ENCODE assay signal across 24 mouse cellular contexts in genomic region chr5:119059223-119059622, GRCm38 (mm10).
DNase-seq lines count a peak whose midpoint lies in the region; ATAC-seq lines count a peak whose summit lies in the region.
"Had no signal": no experiment of that assay in that cellular context is flagged by ENCODE, and none has a peak within 500 bp of the region (broad histone marks: within the 10 kb centered on the region; RNA-seq: fewer than 3 reads in every experiment).

No protein-coding gene starts in this region.

- no peak for DNase-seq in heart, postnatal 10 days
- DNase-seq in kidney, adult 11 months: no peak
- no peak for DNase-seq in lung, postnatal 10 days
- DNase-seq: adrenal gland, postnatal 25 days; cerebellum, adult 9-10 months; gastrocnemius, postnatal 10 days; retina, postnatal 1 day; right cerebral cortex, postnatal 25 days; spleen, adult 18-20 months had no signal

- H3K4me1 ChIP-seq in heart, embryonic 15.5 days (replicated peaks): peaks cover 9% of the 10 kb centered on the region
- peaks cover 16% of the 10 kb centered on the region for H3K4me1 ChIP-seq in kidney, embryonic 16.5 days (ENCODE audit: insufficient read depth, low read length)
- peaks cover 7% of the 10 kb centered on the region; the same call in 1 of the 2 replicates for H3K4me1 ChIP-seq in lung, embryonic 15.5 days
- H3K4me1 ChIP-seq: liver, embryonic 15.5 days had no signal

- ATAC-seq in heart, embryonic 15.5 days (replicated peaks; ENCODE audit: insufficient number of reproducible peaks, insufficient read depth, low FRiP score, low read depth): no peak
- ATAC-seq in kidney, embryonic 16.5 days (ENCODE audit: low FRiP score, low TSS enrichment): no peak
- no peak for ATAC-seq in lung, embryonic 15.5 days (ENCODE audit: borderline replicate concordance, extremely low read depth, low FRiP score, low TSS enrichment)
- ATAC-seq in megakaryocyte-erythroid progenitor cell, adult 5-6 weeks (replicated peaks; ENCODE audit: low FRiP score, low TSS enrichment, poor library complexity, severe bottlenecking): no peak
- ATAC-seq: CD4-positive, CD25-positive, alpha-beta regulatory T cell, adult 4 months; forebrain, embryonic 15.5 days; inflammation-experienced regulatory T-cells, adult 6 months; midbrain, embryonic 16.5 days had no signal

- H3K4me2 ChIP-seq in heart, embryonic 15.5 days: no peak overlapping the region
- H3K4me2 ChIP-seq in kidney, embryonic 16.5 days (replicated peaks; ENCODE audit: low read depth, low read length): no peak overlapping the region
- no peak overlapping the region for H3K4me2 ChIP-seq in lung, embryonic 15.5 days
- H3K4me2 ChIP-seq: embryonic facial prominence, embryonic 15.5 days; forebrain, embryonic 15.5 days; hindbrain, embryonic 12.5 days; liver, embryonic 15.5 days; neural tube, embryonic 13.5 days had no signal

- 89% methylated on average over 2 of the region's 2 CpGs for whole genome bisulfite sequencing in heart, embryonic 15.5 days
- 87% methylated on average over 2 of the region's 2 CpGs for WGBS in kidney, embryonic 16.5 days
- WGBS in lung, embryonic 15.5 days: 86% methylated on average over 2 of the region's 2 CpGs

- no peak overlapping the region for H3K4me3 ChIP-seq in heart, embryonic 15.5 days
- H3K4me3 ChIP-seq in kidney, embryonic 16.5 days (ENCODE audit: low read length): no peak overlapping the region
- H3K4me3 ChIP-seq in lung, embryonic 15.5 days: no peak overlapping the region
- H3K4me3 ChIP-seq: embryonic facial prominence, embryonic 15.5 days; forebrain, embryonic 15.5 days; hindbrain, embryonic 12.5 days; liver, embryonic 15.5 days; midbrain, embryonic 10.5 days; myocyte; neural tube, embryonic 13.5 days had no signal

- no peaks in the 10 kb centered on the region for H3K9me3 ChIP-seq in heart, embryonic 15.5 days (replicated peaks)
- H3K9me3 ChIP-seq in kidney, embryonic 16.5 days (ENCODE audit: low read length): no peaks in the 10 kb centered on the region
- H3K9me3 ChIP-seq in lung, embryonic 15.5 days: no peaks in the 10 kb centered on the region
- H3K9me3 ChIP-seq: embryonic facial prominence, embryonic 15.5 days; forebrain, embryonic 15.5 days; hindbrain, embryonic 12.5 days; liver, embryonic 15.5 days; midbrain, embryonic 10.5 days; neural tube, embryonic 13.5 days had no signal

- peak overlapping the region; percentile 47; the same call in 1 of the 2 replicates for H3K27ac ChIP-seq in heart, embryonic 15.5 days
- peak overlapping the region; percentile 69 for H3K27ac ChIP-seq in kidney, embryonic 16.5 days (ENCODE audit: low read length)
- peak overlapping the region; percentile 76 for H3K27ac ChIP-seq in lung, embryonic 15.5 days
- H3K27ac ChIP-seq: embryonic facial prominence, embryonic 15.5 days; forebrain, embryonic 15.5 days; hindbrain, embryonic 12.5 days; liver, embryonic 15.5 days; macrophage; midbrain, embryonic 10.5 days; neural tube, embryonic 13.5 days had no signal

- H3K27me3 ChIP-seq in heart, embryonic 15.5 days: peaks cover 17% of the 10 kb centered on the region; the same call in 1 of the 2 replicates
- 0 out of 2 replicates have a peak, but pooled peaks cover 2% of the 10 kb centered on the region for H3K27me3 ChIP-seq in kidney, embryonic 16.5 days (ENCODE audit: insufficient read depth, low read length)
- H3K27me3 ChIP-seq in lung, embryonic 15.5 days: no peaks in the 10 kb centered on the region
- H3K27me3 ChIP-seq: embryonic facial prominence, embryonic 15.5 days; forebrain, embryonic 15.5 days; liver, embryonic 15.5 days had no signal

- no peak overlapping the region for H3K9ac ChIP-seq in heart, embryonic 15.5 days
- no peak overlapping the region for H3K9ac ChIP-seq in kidney, embryonic 16.5 days (replicated peaks; ENCODE audit: low read length)
- H3K9ac ChIP-seq in lung, embryonic 15.5 days: no peak overlapping the region
- H3K9ac ChIP-seq: embryonic facial prominence, embryonic 15.5 days; forebrain, embryonic 15.5 days; hindbrain, embryonic 12.5 days; liver, embryonic 15.5 days; neural tube, embryonic 13.5 days had no signal

- no peaks in the 10 kb centered on the region for H3K36me3 ChIP-seq in heart, embryonic 15.5 days
- H3K36me3 ChIP-seq in kidney, embryonic 16.5 days (ENCODE audit: insufficient read depth, low read length): no peaks in the 10 kb centered on the region
- H3K36me3 ChIP-seq in lung, embryonic 15.5 days: no peaks in the 10 kb centered on the region
- H3K36me3 ChIP-seq: embryonic facial prominence, embryonic 15.5 days; forebrain, embryonic 15.5 days; hindbrain, embryonic 12.5 days; liver, embryonic 15.5 days; midbrain, embryonic 10.5 days; neural tube, embryonic 13.5 days had no signal

- intact Hi-C loops in heart, postnatal 10 days (cut with DNase I): loop anchor here (2.0 to 10.0 kb wide), 3 partner anchors 78 to 612 kb away; partner anchors contain the start of gene Tbx3
